Mouse (Mus musculus) urinary bladder, adult 18-20 months (tissue): ENCODE data around the gene Trpc7.

Experiments used
- DNase-seq, 2 experiments: peaks; one replicate each; pipeline ENCODE4 v3.0.0; 2022; ENCODE audit warnings: low spot score in 2 of 2, mixed read lengths in 2 of 2

Gene Trpc7

GRCm38 (mm10) chr13:56895893-56896292 lies at the start of gene Trpc7:
Trpc7 (minus strand) TSS chr13:56895993.
- no peak for DNase-seq

- DNase-seq, result no peak
Observed at GRCm38 (mm10) chr13:56939261-56939660, 43.5 kb upstream of the Trpc7 start.

GRCm38 (mm10) chr13:56933832-56934510 lies 38.2 kb upstream of the Trpc7 start:
- no peak for DNase-seq

- DNase-seq, result no peak
Observed at GRCm38 (mm10) chr13:56930421-56930820, 34.6 kb upstream of the Trpc7 start.

GRCm38 (mm10) chr13:56922976-56923375 lies 27.2 kb upstream of the Trpc7 start:
- no peak for DNase-seq

GRCm38 (mm10) chr13:56921251-56921650 lies 25.5 kb upstream of the Trpc7 start:
- DNase-seq, result no peak

- DNase-seq, result no peak
Observed at GRCm38 (mm10) chr13:56914721-56915120, 18.9 kb upstream of the Trpc7 start.

- no peak for DNase-seq
Observed at GRCm38 (mm10) chr13:56911093-56911492, 15.3 kb upstream of the Trpc7 start.

- peak in 1 of 2 experiments; percentile 23 for DNase-seq
Observed at GRCm38 (mm10) chr13:56895386-56895785, 407 bp downstream of the Trpc7 start.

GRCm38 (mm10) chr13:56894543-56894942 lies 1.2 kb downstream of the Trpc7 start:
- DNase-seq, result no peak

- no peak for DNase-seq
Observed at GRCm38 (mm10) chr13:56889888-56890287, 5.9 kb downstream of the Trpc7 start.

GRCm38 (mm10) chr13:56882931-56883330 lies 12.9 kb downstream of the Trpc7 start:
- DNase-seq, result no peak

GRCm38 (mm10) chr13:56864567-56864966 lies 31.2 kb downstream of the Trpc7 start:
- no peak for DNase-seq

GRCm38 (mm10) chr13:56862011-56862410 lies 33.8 kb downstream of the Trpc7 start:
- DNase-seq, result no peak

- no peak for DNase-seq
Observed at GRCm38 (mm10) chr13:56854506-56854905, 41.3 kb downstream of the Trpc7 start.

GRCm38 (mm10) chr13:56853436-56853835 lies 42.4 kb downstream of the Trpc7 start:
- DNase-seq, result no peak

GRCm38 (mm10) chr13:56845866-56846265 lies 49.9 kb downstream of the Trpc7 start:
- DNase-seq, result no peak

- DNase-seq, result no peak
Observed at GRCm38 (mm10) chr13:56815471-56815870, 80.3 kb downstream of the Trpc7 start.

GRCm38 (mm10) chr13:56806776-56807490 lies 88.9 kb downstream of the Trpc7 start:
- peak; percentile 66 to 80 for DNase-seq

- no peak for DNase-seq
Observed at GRCm38 (mm10) chr13:56805131-56805530, 90.7 kb downstream of the Trpc7 start.

GRCm38 (mm10) chr13:56797459-56797858 lies 98.3 kb downstream of the Trpc7 start:
- DNase-seq, result no peak

- DNase-seq, result no peak
Observed at GRCm38 (mm10) chr13:56795501-56795900, 100.3 kb downstream of the Trpc7 start.

- no peak for DNase-seq
Observed at GRCm38 (mm10) chr13:56794441-56794840, 101.4 kb downstream of the Trpc7 start.
